Mouse (Mus musculus) T-cell, adult 66 days (primary cell): ENCODE measurements around the gene Lmo1. TPM values are rescaled to one million over a fixed set of nuclear protein-coding genes. Genes with fewer than 3 reads are reported as not detected.

Source experiments
- total RNA-seq, 2 experiments: library from RNA; stranded (reverse); gene quantifications; 3 replicates in 1 of 2; 4 replicates in 1 of 2; pipeline ENCODE4 v1.2.4; 2023

The Lmo1 gene
- total RNA-seq, result not detected

GRCm38 (mm10) chr7:109174949-109175669 is at the start of gene Lmo1:
TSS of gene Lmo1 (minus strand) at chr7:109175207.

Other genes with a start within 250 kb of the Lmo1 start
- gene Nlrp10, start 245.0 kb downstream of the Lmo1 start, total RNA-seq, result under 1 TPM; 0.24 to 0.47 TPM
- 100 to 1,000 TPM; 272 to 302 TPM for gene Eif3f, start 240.8 kb downstream of the Lmo1 start, total RNA-seq
- gene Tub, start 224.9 kb downstream of the Lmo1 start, total RNA-seq, result 1 to 10 TPM in 1 of 2 experiments, under 1 TPM in 1; 0.84 to 1.9 TPM
- under 1 TPM in 1 of 2 experiments, not detected in 1; 0.29 TPM for gene Ric3, start 91.9 kb downstream of the Lmo1 start, total RNA-seq